Mouse (Mus musculus): ENCODE results near the gene Psmd14. TPM values are rescaled to one million over a fixed set of nuclear protein-coding genes. Genes with fewer than 3 reads are reported as not detected.

The Psmd14 gene
- 145 and 152 TPM in 2 replicates for polyA plus RNA-seq (2015; fragmentation: Nextera tagmentation; extraction: Ambion mirVana)

DNA sequence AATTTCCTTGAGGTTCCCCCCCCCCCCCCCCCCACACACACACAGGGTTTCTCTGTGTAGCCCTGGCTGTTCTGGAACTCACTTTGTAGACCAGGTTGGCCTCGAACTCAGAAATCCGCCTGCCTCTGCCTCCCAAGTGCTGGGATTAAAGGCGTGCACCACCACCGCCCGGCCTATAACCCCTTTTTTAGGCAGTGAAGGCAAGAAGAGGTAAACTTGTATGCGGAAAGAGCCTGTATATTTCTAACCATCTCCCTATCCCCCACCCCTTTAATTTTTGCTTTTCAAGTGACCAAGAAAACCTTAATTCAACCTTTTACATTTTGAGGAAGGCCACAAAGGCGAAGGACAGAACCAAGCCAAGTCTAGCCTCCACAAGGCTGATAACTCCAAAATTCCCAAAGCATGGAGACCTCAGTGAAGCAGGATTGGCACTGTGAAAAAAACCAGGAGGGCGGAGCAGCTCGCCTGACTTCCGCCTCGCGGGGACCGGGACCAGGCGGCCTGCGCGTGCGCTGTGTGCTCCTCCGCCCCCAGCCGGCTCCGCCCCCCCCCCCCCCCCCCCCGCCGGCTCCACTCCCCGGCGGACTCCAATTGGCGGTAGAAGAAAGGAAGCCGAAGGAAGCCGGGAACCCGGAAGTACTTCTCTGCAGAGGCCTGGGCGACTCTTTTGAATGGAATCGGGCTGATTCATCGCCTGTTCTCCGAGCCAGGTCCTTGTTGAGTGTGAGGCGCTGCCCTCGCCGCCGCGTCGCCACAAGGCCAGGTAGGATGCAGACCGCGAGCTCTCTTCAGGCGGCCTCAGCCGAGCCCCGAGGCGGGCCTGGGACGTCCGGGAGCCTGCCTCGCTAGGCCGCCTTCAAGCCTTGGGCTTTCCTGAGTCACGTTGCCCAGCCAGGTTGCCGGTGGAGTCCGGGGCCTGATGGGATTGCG is at the start of gene Psmd14:
Gene Psmd14, plus strand, starts transcription at position 587 of the 933 bp plus-strand sequence.

DNA sequence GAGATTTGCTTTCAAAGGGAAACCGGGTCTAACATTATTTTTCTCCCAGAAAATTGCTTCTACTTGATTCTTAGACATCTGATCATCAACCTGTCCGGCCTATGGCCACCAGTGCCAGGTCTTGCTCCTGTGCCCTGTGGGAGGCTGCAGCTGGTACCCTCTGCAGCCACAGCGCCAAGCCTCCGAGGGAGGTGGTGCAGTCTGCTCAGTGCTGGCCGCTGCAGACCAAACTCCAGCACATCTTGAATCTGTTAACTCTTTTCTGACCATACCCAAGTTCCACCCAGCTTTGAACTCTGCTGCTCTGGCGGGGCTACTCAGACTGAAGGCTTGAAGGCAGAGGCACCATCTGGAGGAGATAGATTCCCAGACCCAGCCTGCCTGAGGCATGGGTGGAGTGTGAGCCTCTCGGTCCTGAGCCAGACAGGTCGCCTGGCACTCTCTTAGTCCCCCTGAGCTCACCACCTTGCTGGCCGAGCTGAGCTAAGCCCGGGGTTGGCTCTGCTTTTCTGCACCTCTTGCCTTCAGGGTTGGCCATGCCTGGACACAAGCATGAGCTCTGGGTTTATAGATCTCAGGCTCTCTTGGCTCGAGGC is 91.3 kb downstream of the Psmd14 start, which contains the start of gene Tbr1:
Gene Tbr1, plus strand, starts transcription at position 275 of the 596 bp plus-strand sequence.

Other genes with a start within 250 kb of the Psmd14 start
- 25.7 and 26.7 TPM in 2 replicates for gene Tank, start 133.1 kb upstream of the Psmd14 start, polyA plus RNA-seq (2015; fragmentation: Nextera tagmentation; extraction: Ambion mirVana)
- gene Tbr1, start 91.2 kb downstream of the Psmd14 start, polyA plus RNA-seq (2015; fragmentation: Nextera tagmentation; extraction: Ambion mirVana) = not detected in 2 replicates